Mouse (Mus musculus) adrenal gland (tissue): Measurements from ENCODE around the gene Coro2a.

Experiments used
- intact Hi-C: fragments of 180-260 bp; cut with DNase I; formaldehyde crosslinking; loops from one replicate; pipeline ENCODE4 v1.15.1; 2025

Coro2a gene

GRCm38 (mm10) chr4:46562037-46562436, 40.0 kb downstream of the Coro2a start:
- intact Hi-C loops: no loop called here

GRCm38 (mm10) chr4:46560069-46560705, 41.8 kb downstream of the Coro2a start:
- intact Hi-C loops: no loop called here

GRCm38 (mm10) chr4:46558672-46559667, 43.0 kb downstream of the Coro2a start:
- intact Hi-C loops: no loop called here

GRCm38 (mm10) chr4:46556933-46557332, 45.1 kb downstream of the Coro2a start:
- intact Hi-C loops: no loop called here

- intact Hi-C loops: no loop called here
Measured at GRCm38 (mm10) chr4:46555762-46556161, 46.2 kb downstream of the Coro2a start.

- intact Hi-C loops: no loop called here
Measured at GRCm38 (mm10) chr4:46554295-46555069, 47.5 kb downstream of the Coro2a start.

GRCm38 (mm10) chr4:46553864-46554263, 48.1 kb downstream of the Coro2a start:
- intact Hi-C loops: no loop called here

- intact Hi-C loops: no loop called here
Measured at GRCm38 (mm10) chr4:46550406-46550805, 51.6 kb downstream of the Coro2a start.

GRCm38 (mm10) chr4:46549979-46550378, 52.0 kb downstream of the Coro2a start:
- intact Hi-C loops: no loop called here

GRCm38 (mm10) chr4:46546709-46547108, 55.3 kb downstream of the Coro2a start:
- intact Hi-C loops: no loop called here

GRCm38 (mm10) chr4:46545498-46545897, 56.5 kb downstream of the Coro2a start:
- intact Hi-C loops: no loop called here

GRCm38 (mm10) chr4:46544313-46544712, 57.7 kb downstream of the Coro2a start:
- intact Hi-C loops: no loop called here

- intact Hi-C loops: no loop called here
Measured at GRCm38 (mm10) chr4:46543366-46544050, 58.5 kb downstream of the Coro2a start.

GRCm38 (mm10) chr4:46541707-46542106, 60.3 kb downstream of the Coro2a start:
- intact Hi-C loops: no loop called here

GRCm38 (mm10) chr4:46539167-46539566, 62.8 kb downstream of the Coro2a start:
- intact Hi-C loops: no loop called here

- intact Hi-C loops: no loop called here
Measured at GRCm38 (mm10) chr4:46535840-46536361, 66.1 kb downstream of the Coro2a start, which contains the start of gene Trim14. Trim14 (minus strand) TSS chr4:46536141.

- intact Hi-C loops: no loop called here
Measured at GRCm38 (mm10) chr4:46535094-46535830, 66.7 kb downstream of the Coro2a start.

GRCm38 (mm10) chr4:46533934-46534720, 67.9 kb downstream of the Coro2a start:
- intact Hi-C loops: no loop called here

- intact Hi-C loops: no loop called here
Measured at GRCm38 (mm10) chr4:46532926-46533325, 69.1 kb downstream of the Coro2a start.
